8 mouse cellular contexts compared by ENCODE assay signal in the genomic region with DNA sequence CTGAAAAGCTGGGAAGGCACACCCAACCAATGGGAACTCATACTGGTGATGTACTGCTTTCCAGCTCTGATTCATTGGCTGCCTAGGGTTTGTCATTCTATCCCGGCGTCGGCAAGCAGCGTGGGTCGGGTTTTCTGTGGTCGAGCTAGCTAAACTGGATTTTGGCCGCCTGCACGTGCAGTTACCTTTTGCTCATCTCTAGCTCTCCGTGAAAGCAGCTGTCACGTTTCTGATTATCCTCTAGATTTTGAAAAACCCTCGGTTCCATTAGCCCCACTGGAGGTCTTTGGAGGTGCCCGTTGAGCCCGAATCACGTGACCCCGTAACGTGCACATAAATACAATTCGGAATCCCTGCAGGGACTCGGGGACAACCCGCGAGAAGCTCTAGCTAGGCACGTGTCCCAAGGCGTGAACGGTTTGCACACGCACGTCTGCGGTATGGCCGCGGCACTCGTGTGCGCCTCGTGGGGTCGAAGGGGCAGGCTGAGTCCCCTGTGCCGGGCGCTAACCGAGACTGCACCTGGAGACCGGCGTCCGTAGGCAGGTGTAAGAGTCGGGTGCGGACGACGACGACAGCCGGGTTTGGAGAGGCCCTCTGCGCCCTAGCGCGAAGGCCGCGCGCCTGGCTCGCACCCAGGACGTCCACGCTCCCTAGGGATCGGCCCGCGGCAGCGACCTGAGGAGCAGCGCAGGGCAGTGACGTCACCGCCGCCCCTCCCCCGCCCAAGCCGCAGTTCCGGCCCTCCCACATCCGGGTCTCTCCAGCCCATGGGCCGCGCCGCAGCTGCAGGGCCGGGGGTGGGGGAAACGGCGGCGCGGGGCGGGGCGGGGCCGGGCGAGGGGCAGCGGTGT. TPM values are rescaled to one million over a fixed set of nuclear protein-coding genes. Genes with fewer than 3 reads are reported as not detected.
DNase-seq lines count a peak whose midpoint lies in the region; ATAC-seq and TF ChIP-seq lines count a peak whose summit lies in the region.

No protein-coding gene starts in this region.

- no peaks in the 10 kb centered on the region for H3K9me3 ChIP-seq in forebrain, embryonic 12.5 days
- H3K9me3 ChIP-seq in liver, postnatal 0 days (ENCODE audit: low read length), result no peaks in the 10 kb centered on the region
- H3K9me3 ChIP-seq in neural tube, embryonic 14.5 days (ENCODE audit: control insufficient read depth, low read length), result no peaks in the 10 kb centered on the region

- H3K27ac ChIP-seq in forebrain, embryonic 12.5 days, result peak overlapping the region; percentile 98
- peak overlapping the region; percentile 99 for H3K27ac ChIP-seq in liver, postnatal 0 days (ENCODE audit: low read depth)
- peak overlapping the region; percentile 100 for H3K27ac ChIP-seq in neural tube, embryonic 14.5 days (ENCODE audit: low read depth, low read length)

- ATAC-seq in forebrain, embryonic 12.5 days (ENCODE audit: low FRiP score), result peak; percentile 95
- peak; percentile 87 for ATAC-seq in liver, postnatal 0 days
- ATAC-seq in neural tube, embryonic 14.5 days (ENCODE audit: low read depth), result peak; percentile 93

- H3K36me3 ChIP-seq in forebrain, embryonic 12.5 days (replicated peaks), result no peaks in the 10 kb centered on the region
- no peaks in the 10 kb centered on the region; the same call in 1 of the 2 replicates for H3K36me3 ChIP-seq in liver, postnatal 0 days (replicated peaks; ENCODE audit: insufficient read depth, low read length)
- H3K36me3 ChIP-seq in neural tube, embryonic 14.5 days (ENCODE audit: control insufficient read depth, insufficient read depth, low read length), result no peaks in the 10 kb centered on the region

- intact Hi-C loops in heart, postnatal 10 days (cut with DNase I), result loop anchor here (2.0 to 10.0 kb wide), 3 partner anchors 66 to 866 kb away; a partner anchor contains a TSS

- H3K9ac ChIP-seq in forebrain, embryonic 12.5 days, result peak overlapping the region; percentile 99
- peak overlapping the region; percentile 99 for H3K9ac ChIP-seq in liver, postnatal 0 days (replicated peaks)
- H3K9ac ChIP-seq in neural tube, embryonic 14.5 days (replicated peaks; ENCODE audit: low read depth, low read length), result peak overlapping the region; percentile 99

- peaks cover 32% of the 10 kb centered on the region for H3K4me1 ChIP-seq in forebrain, embryonic 12.5 days
- peaks cover 15% of the 10 kb centered on the region for H3K4me1 ChIP-seq in liver, postnatal 0 days (ENCODE audit: insufficient read depth)
- H3K4me1 ChIP-seq in neural tube, embryonic 14.5 days (ENCODE audit: control insufficient read depth, insufficient read depth, low read length), result peaks cover 18% of the 10 kb centered on the region

- TF ChIP-seq CTCF in liver, postnatal 0 days (IDR thresholded peaks at IDR 0.05; ENCODE audit: low read depth), result no peak

- H3K4me2 ChIP-seq in forebrain, embryonic 12.5 days, result peak overlapping the region; percentile 64
- H3K4me2 ChIP-seq in liver, postnatal 0 days (ENCODE audit: low read depth, low read length), result peak overlapping the region; percentile 79
- peak overlapping the region; percentile 67 for H3K4me2 ChIP-seq in neural tube, embryonic 14.5 days (ENCODE audit: low read depth, low read length)

- peak; percentile 96 for DNase-seq in ES-CJ7 (ENCODE audit: low read depth, low spot score)
- DNase-seq in c-Kit-positive CD71-positive TER-119-positive erythroid progenitor cells, embryonic 14.5 days (ENCODE audit: low spot score), result peak; percentile 89
- peak; percentile 95 for DNase-seq in heart, postnatal 10 days
- peak; percentile 64 for DNase-seq in large intestine, adult 2 months (ENCODE audit: low read depth, low spot score)
- DNase-seq in liver, postnatal 0 days, result peak; percentile 97
- DNase-seq in testis, postnatal 10 days (ENCODE audit: low spot score), result peak; percentile 98

- no peaks in the 10 kb centered on the region for H3K27me3 ChIP-seq in forebrain, embryonic 12.5 days
- no peaks in the 10 kb centered on the region for H3K27me3 ChIP-seq in liver, postnatal 0 days (ENCODE audit: insufficient read depth, low read length)
- H3K27me3 ChIP-seq in neural tube, embryonic 14.5 days (ENCODE audit: control insufficient read depth, insufficient read depth, low read length), result no peaks in the 10 kb centered on the region

- WGBS in forebrain, embryonic 12.5 days, result under 1% methylated on average over 77 of the region's 78 CpGs
- WGBS in large intestine, adult 2 months, result under 1% methylated on average over 78 of the region's 78 CpGs
- under 1% methylated on average over 72 of the region's 78 CpGs for WGBS in liver, postnatal 0 days (ENCODE audit: insufficient replicate concordance)
- 1% methylated on average over 63 of the region's 78 CpGs for WGBS in neural tube, embryonic 14.5 days

- peak overlapping the region; percentile 95 for H3K4me3 ChIP-seq in forebrain, embryonic 12.5 days (replicated peaks)
- peak overlapping the region; percentile 88 for H3K4me3 ChIP-seq in liver, postnatal 0 days (ENCODE audit: low read depth, low read length)
- peak overlapping the region; percentile 88 for H3K4me3 ChIP-seq in neural tube, embryonic 14.5 days (ENCODE audit: low read depth, low read length)

- peak; percentile 14; the same call in 1 of the 2 replicates for TF ChIP-seq EP300 in liver, postnatal 0 days (IDR thresholded peaks at IDR 0.05; ENCODE audit: low read depth)

RNA-seq across cellular contexts. Expression of a gene that starts 3.3 kb away (rescaled TPM):
- 63.4 and 80.9 TPM in 2 replicates for polyA plus RNA-seq in forebrain, embryonic 12.5 days (2016; fragmentation: Nextera tagmentation; extraction: Ambion mirVana)
- total RNA-seq in heart, postnatal 10 days (2021), result 100 to 1,000 TPM; 228 to 234 TPM
- 50.4 and 68.0 TPM in 2 replicates for polyA plus RNA-seq in large intestine, adult 2 months (2012; rRNA removed)
- 36.1 and 42.8 TPM in 2 replicates for polyA plus RNA-seq in liver, postnatal 0 days (2015; fragmentation: Nextera tagmentation; extraction: Ambion mirVana)
- 86.7 and 106 TPM in 2 replicates for polyA plus RNA-seq in neural tube, embryonic 14.5 days (2014; fragmentation: Nextera tagmentation; extraction: Ambion mirVana)

Comparison
In these comparisons a context has a peak if more than half of its experiments do, and no peak if none do; other contexts are left out.
1. Peak in every context shown above with its lines: DNase-seq, ATAC-seq, H3K4me3 ChIP-seq and H3K27ac ChIP-seq.